Mouse (Mus musculus) limb, embryonic 11.5 days (tissue): ENCODE measurements around the gene Agbl1. TPM values are rescaled to one million over a fixed set of nuclear protein-coding genes. Genes with fewer than 3 reads are reported as not detected.

Experiments used
- ATAC-seq: fragments of 200-750 bp; cut with Nextera tagmentation; 2 replicates; pipeline ENCODE4 v1.8.0; 2017; ENCODE audit warnings: low read depth; ENCODE audit not compliant: insufficient number of reproducible peaks, low FRiP score, low TSS enrichment
- DNase-seq: peaks from one replicate; pipeline ENCODE4 v3.0.0-alpha.2; 2015; ENCODE audit warnings: low spot score
- H3K27ac ChIP-seq: fragments of 300-500 bp; sonication (generic); replicated peaks from 2 replicates; pipeline ENCODE4 v1.5.1; 2014; ENCODE audit warnings: low read depth, mild to moderate bottlenecking, low read length
- H3K27me3 ChIP-seq: fragments of 300-500 bp; sonication (generic); 2 replicates; pipeline ENCODE4 v1.6.1; 2014; ENCODE audit warnings: mild to moderate bottlenecking, low read length, mixed read lengths; ENCODE audit not compliant: control insufficient read depth, insufficient read depth
- H3K36me3 ChIP-seq: fragments of 300-500 bp; sonication (generic); 2 replicates; pipeline ENCODE4 v1.6.1; 2014; ENCODE audit warnings: mild to moderate bottlenecking, low read length, moderate library complexity, mixed read lengths; ENCODE audit not compliant: control insufficient read depth, insufficient read depth
- H3K4me1 ChIP-seq: fragments of 300-500 bp; sonication (generic); 2 replicates; pipeline ENCODE4 v1.6.1; 2014; ENCODE audit warnings: low read length, mixed read lengths; ENCODE audit not compliant: control insufficient read depth, insufficient read depth
- H3K4me2 ChIP-seq: fragments of 300-500 bp; sonication (generic); 2 replicates; pipeline ENCODE4 v1.6.1; 2014; ENCODE audit warnings: low read depth, mild to moderate bottlenecking, moderate library complexity; ENCODE audit not compliant: severe bottlenecking
- H3K4me3 ChIP-seq: fragments of 300-500 bp; sonication (generic); 2 replicates; pipeline ENCODE4 v1.5.1; 2014; ENCODE audit warnings: low read depth, low read length
- H3K9ac ChIP-seq: fragments of 300-500 bp; sonication (generic); 2 replicates; pipeline ENCODE4 v1.6.1; 2014; ENCODE audit warnings: mild to moderate bottlenecking, low read length
- H3K9me3 ChIP-seq: fragments of 300-500 bp; sonication (generic); 2 replicates; pipeline ENCODE4 v1.6.1; 2016; ENCODE audit warnings: low read length; ENCODE audit not compliant: control insufficient read depth
- WGBS: fragments of 180-500 bp; shearing (Covaris S2); extraction: QIAGEN DNeasy Blood & Tissue Kit; methylation state at CpG from one replicate; pipeline ENCODE4 v1.1.7; 2014; 5-methylcytosine and 5-hydroxymethylcytosine counted together
- polyA plus RNA-seq: library from polyadenylated mRNA; unstranded; fragments of >200 nt; fragmentation: Nextera tagmentation; extraction: Ambion mirVana; gene quantifications from 2 replicates; pipeline ENCODE4 v1.2.1, GENCODE M21; 2014

Gene Agbl1
- polyA plus RNA-seq, 1 experiment from 2014 or later: not detected

DNA sequence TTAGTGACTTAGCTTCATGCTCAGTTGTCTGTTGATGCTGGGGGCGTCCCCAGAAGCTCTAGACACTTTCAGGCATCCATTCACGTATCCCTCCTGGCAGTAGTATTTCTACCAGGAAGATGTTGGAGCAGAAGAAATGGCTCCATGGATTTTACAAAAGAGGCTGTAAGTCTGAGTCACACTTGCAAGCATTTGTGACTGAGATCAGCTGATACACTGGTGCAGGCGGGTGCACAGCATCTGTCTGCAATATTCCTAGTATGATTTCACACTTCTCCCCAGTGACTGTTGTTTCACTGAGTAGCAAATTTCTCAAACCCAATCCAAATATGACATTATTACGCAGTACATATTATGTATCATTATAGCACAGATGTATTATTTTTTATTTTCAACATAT, 332.8 kb downstream of the Agbl1 start:
- no peaks in the 10 kb centered on the region for H3K9me3 ChIP-seq
- no peak overlapping the region for H3K27ac ChIP-seq
- 88% methylated on average over 4 of the region's 4 CpGs for WGBS
- ATAC-seq (no peak), DNase-seq (no peak)
- H3K4me3 ChIP-seq: no peak overlapping the region
- H3K36me3 ChIP-seq: no peaks in the 10 kb centered on the region
- H3K27me3 ChIP-seq: no peaks in the 10 kb centered on the region
- H3K4me2 ChIP-seq: no peak overlapping the region
- H3K4me1 ChIP-seq: no peaks in the 10 kb centered on the region
- no peak overlapping the region for H3K9ac ChIP-seq

DNA sequence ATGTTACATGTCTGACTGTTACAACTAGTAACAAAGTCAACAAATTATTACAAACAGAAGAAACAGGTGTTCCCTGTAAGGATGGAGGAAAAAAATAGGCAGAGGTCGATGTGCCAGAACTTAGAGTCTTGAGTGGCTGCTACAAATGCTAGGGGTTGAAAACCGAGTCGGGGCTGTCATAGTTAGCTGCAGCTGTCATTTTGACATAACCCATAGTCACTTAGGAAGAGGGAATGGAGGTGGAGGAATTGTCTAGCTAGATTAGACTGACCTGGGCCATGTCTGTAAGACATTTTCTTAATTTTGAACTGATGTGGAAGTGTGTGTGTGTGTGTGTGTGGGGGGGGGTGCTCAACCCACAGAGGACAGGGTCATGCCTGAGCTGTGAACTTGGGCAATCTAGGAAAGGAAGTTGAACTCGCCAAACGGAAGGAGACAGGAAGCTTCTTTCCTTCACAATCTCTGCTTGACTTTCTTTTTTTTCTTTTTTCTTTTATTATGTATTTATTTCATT, 364.9 kb downstream of the Agbl1 start:
- Histone ChIP-seq H3K36me3 (no peaks in the 10 kb centered on the region), H3K9me3 (no peaks in the 10 kb centered on the region), H3K27ac (no peak overlapping the region), H3K9ac (no peak overlapping the region), H3K4me2 (no peak overlapping the region), H3K27me3 (no peaks in the 10 kb centered on the region), H3K4me1 (no peaks in the 10 kb centered on the region), H3K4me3 (no peak overlapping the region)
- no peak for DNase-seq
- no peak for ATAC-seq
- WGBS: 57% methylated on average over 5 of the region's 5 CpGs

- Histone ChIP-seq H3K27me3 (no peaks in the 10 kb centered on the region), H3K27ac (no peak overlapping the region), H3K9me3 (no peaks in the 10 kb centered on the region), H3K4me3 (no peak overlapping the region), H3K9ac (no peak overlapping the region), H3K36me3 (no peaks in the 10 kb centered on the region), H3K4me1 (no peaks in the 10 kb centered on the region), H3K4me2 (no peak overlapping the region)
- ATAC-seq: no peak
- 70% methylated on average over 2 of the region's 2 CpGs for WGBS
- no peak for DNase-seq
Measured at GRCm38 (mm10) chr7:76597812-76598211, 368.1 kb downstream of the Agbl1 start.

DNA sequence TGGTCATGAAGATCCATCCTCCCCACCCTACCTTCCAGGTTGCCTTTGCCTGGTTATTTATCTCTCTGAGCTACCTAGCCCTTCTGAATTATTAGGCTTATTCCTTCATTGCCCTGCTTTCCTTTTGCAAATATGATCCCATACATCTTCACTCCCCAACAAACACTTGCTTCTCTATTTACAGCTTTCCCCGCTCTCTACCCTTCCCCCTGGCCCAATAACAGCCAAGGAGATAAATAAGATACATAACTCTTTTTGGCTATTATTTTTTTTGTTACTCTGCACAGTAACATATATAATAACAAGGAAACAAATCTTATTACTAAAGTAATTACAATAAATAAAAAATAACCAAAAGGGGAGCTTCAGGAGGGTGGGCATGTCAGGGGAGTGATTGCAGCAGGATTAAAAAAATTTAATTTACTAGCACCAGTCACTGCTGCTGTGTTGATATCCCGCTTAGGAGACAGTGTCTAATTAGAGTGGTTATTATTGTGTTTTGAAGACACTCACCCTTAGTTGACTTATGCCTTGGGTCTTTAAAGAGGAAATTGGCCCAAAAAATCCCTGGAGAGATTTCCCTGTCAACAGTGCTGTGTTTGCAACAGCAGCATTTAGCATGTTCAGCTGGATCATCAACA, 370.5 kb downstream of the Agbl1 start:
- no peaks in the 10 kb centered on the region for H3K27me3 ChIP-seq
- no peak overlapping the region for H3K4me2 ChIP-seq
- H3K27ac ChIP-seq: no peak overlapping the region
- H3K36me3 ChIP-seq: no peaks in the 10 kb centered on the region
- no peak overlapping the region for H3K9ac ChIP-seq
- DNase-seq (no peak), ATAC-seq (no peak)
- no peak overlapping the region for H3K4me3 ChIP-seq
- 79% methylated on average over 2 of the region's 2 CpGs for WGBS
- H3K9me3 ChIP-seq: no peaks in the 10 kb centered on the region
- no peaks in the 10 kb centered on the region for H3K4me1 ChIP-seq

DNA sequence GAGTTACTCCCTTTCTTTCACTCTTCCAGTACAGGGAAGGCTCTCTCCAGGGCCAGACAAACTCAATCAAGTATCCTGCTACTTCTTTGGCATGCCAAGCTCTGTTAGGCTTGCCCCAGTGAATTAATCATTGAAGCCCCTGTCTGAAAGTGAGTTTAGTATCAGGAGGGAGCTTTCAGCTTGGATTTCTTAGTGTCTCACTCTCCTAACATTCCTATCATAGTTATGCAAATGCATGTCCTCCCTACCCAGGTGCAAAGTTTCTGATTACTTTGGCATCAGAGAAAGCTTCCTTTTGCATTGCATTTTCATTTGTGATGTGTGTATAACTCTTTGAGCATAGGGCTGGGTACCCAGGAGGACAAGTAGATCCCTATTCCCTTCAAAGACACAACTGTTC, 399.8 kb downstream of the Agbl1 start:
- H3K9ac ChIP-seq: no peak overlapping the region
- no peak overlapping the region for H3K4me3 ChIP-seq
- H3K27me3 ChIP-seq: no peaks in the 10 kb centered on the region
- no peak for DNase-seq
- no peaks in the 10 kb centered on the region for H3K36me3 ChIP-seq
- H3K9me3 ChIP-seq: no peaks in the 10 kb centered on the region
- H3K4me2 ChIP-seq: no peak overlapping the region
- H3K27ac ChIP-seq: no peak overlapping the region
- no peaks in the 10 kb centered on the region for H3K4me1 ChIP-seq
- ATAC-seq: no peak

DNA sequence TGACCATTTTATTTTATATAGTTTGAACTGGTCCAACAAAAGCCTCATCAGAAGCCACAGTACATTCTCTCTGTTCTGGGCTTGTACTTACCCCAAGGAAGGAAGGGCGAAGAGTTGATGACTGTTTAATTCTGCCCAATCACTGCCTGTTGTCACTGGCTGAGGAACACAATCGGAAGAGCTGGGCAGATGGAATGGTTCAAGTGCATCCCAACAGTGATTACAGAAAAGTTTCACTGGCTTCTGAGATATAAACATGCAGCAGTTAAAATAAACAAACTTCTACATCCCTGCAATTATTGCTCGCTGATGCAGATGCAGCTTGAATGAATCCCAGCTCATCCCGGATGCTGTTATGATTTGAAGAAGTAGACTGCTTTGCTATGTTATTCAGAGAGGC, 421.3 kb downstream of the Agbl1 start:
- 86% methylated on average over 4 of the region's 4 CpGs for WGBS
- Histone ChIP-seq H3K27me3 (no peaks in the 10 kb centered on the region), H3K4me1 (no peaks in the 10 kb centered on the region), H3K36me3 (no peaks in the 10 kb centered on the region), H3K4me2 (no peak overlapping the region), H3K27ac (no peak overlapping the region), H3K4me3 (no peak overlapping the region), H3K9me3 (no peaks in the 10 kb centered on the region), H3K9ac (no peak overlapping the region)
- ATAC-seq (no peak), DNase-seq (no peak)

GRCm38 (mm10) chr7:76661072-76661471, 431.4 kb downstream of the Agbl1 start:
- no peak overlapping the region for H3K9ac ChIP-seq
- DNase-seq (no peak), ATAC-seq (no peak)
- 74% methylated on average over 5 of the region's 5 CpGs for WGBS
- no peak overlapping the region for H3K27ac ChIP-seq
- H3K4me3 ChIP-seq: no peak overlapping the region
- H3K4me1 ChIP-seq: no peaks in the 10 kb centered on the region
- no peaks in the 10 kb centered on the region for H3K27me3 ChIP-seq
- H3K9me3 ChIP-seq: no peaks in the 10 kb centered on the region
- H3K36me3 ChIP-seq: no peaks in the 10 kb centered on the region
- no peak overlapping the region for H3K4me2 ChIP-seq

- Histone ChIP-seq H3K27ac (no peak overlapping the region), H3K9ac (no peak overlapping the region), H3K36me3 (no peaks in the 10 kb centered on the region), H3K4me2 (no peak overlapping the region), H3K4me3 (no peak overlapping the region), H3K9me3 (no peaks in the 10 kb centered on the region), H3K27me3 (no peaks in the 10 kb centered on the region), H3K4me1 (no peaks in the 10 kb centered on the region)
- no peak for ATAC-seq
- DNase-seq: no peak
- 76% methylated on average over 3 of the region's 3 CpGs for WGBS
Measured at GRCm38 (mm10) chr7:76674856-76675255, 445.2 kb downstream of the Agbl1 start.

- Histone ChIP-seq H3K4me2 (no peak overlapping the region), H3K4me3 (no peak overlapping the region), H3K4me1 (no peaks in the 10 kb centered on the region), H3K9me3 (no peaks in the 10 kb centered on the region), H3K27me3 (no peaks in the 10 kb centered on the region), H3K36me3 (no peaks in the 10 kb centered on the region), H3K9ac (no peak overlapping the region), H3K27ac (no peak overlapping the region)
- no peak for ATAC-seq
- DNase-seq: no peak
- WGBS: 79% methylated on average over 1 of the region's 1 CpGs
Measured at GRCm38 (mm10) chr7:76701224-76701623, 471.5 kb downstream of the Agbl1 start.
